Mouse (Mus musculus): ENCODE data around the gene Nubp2. TPM values are rescaled to one million over a fixed set of nuclear protein-coding genes. Genes with fewer than 3 reads are reported as not detected.

Nubp2 gene
- polyA plus RNA-seq, 1 experiment: 66.5 TPM

- Histone ChIP-seq H3K36me3 (ENCODE audit: control insufficient read depth, insufficient read depth) (no peaks in the 10 kb centered on the region), H3K27me3 (ENCODE audit: control insufficient read depth, insufficient read depth, insufficient read length) (peaks cover 9% of the 10 kb centered on the region), H3K4me3 (ENCODE audit: insufficient read depth, poor library complexity, severe bottlenecking) (no peak within 1 kb of the TSS), H3K79me2 (ENCODE audit: control insufficient read depth, insufficient read depth) (no peaks in the 10 kb centered on the region), H3ac (ENCODE audit: control insufficient read depth, insufficient read length, low read depth) (no peak within 1 kb of the TSS), H3K79me3 (ENCODE audit: low read depth) (no peaks in the 10 kb centered on the region)
- TF ChIP-seq MYOD1 (IDR thresholded peaks at IDR 0.05; ENCODE audit: control insufficient read depth, insufficient read length, low read depth): no peak
These were observed 46.3 kb downstream of the Nubp2 start, which contains the start of gene Hagh for GRCm38 (mm10) chr17:24839842-24840241. TSS of gene Hagh (plus strand) at chr17:24840143.

Other genes with a start within 250 kb of the Nubp2 start
- 10.0 TPM for gene Slc9a3r2, start 236.0 kb downstream of the Nubp2 start, polyA plus RNA-seq (2012; fragmentation: generic; extraction: Trizol)
- gene Npw, start 227.9 kb downstream of the Nubp2 start, polyA plus RNA-seq (2012; fragmentation: generic; extraction: Trizol): 0.42 TPM
- 34.6 TPM for gene Zfp598, start 216.7 kb downstream of the Nubp2 start, polyA plus RNA-seq (2012; fragmentation: generic; extraction: Trizol)
- gene Syngr3, start 196.4 kb downstream of the Nubp2 start, polyA plus RNA-seq (2012; fragmentation: generic; extraction: Trizol): 0.61 TPM
- gene Gfer, start 190.2 kb downstream of the Nubp2 start, polyA plus RNA-seq (2012; fragmentation: generic; extraction: Trizol): 62.8 TPM
- gene Noxo1, start 190.1 kb downstream of the Nubp2 start, polyA plus RNA-seq (2012; fragmentation: generic; extraction: Trizol): 0.34 TPM
- 83.8 TPM for gene Tbl3, start 178.7 kb downstream of the Nubp2 start, polyA plus RNA-seq (2012; fragmentation: generic; extraction: Trizol)
- gene Rnf151, start 168.3 kb downstream of the Nubp2 start, polyA plus RNA-seq (2012; fragmentation: generic; extraction: Trizol): 1.8 TPM
- gene Rps2, start 168.2 kb downstream of the Nubp2 start, polyA plus RNA-seq (2012; fragmentation: generic; extraction: Trizol): 381 TPM
- gene Ndufb10, start 161.9 kb downstream of the Nubp2 start, polyA plus RNA-seq (2012; fragmentation: generic; extraction: Trizol): 343 TPM
- 0.06 TPM for gene Rpl3l, start 158.5 kb downstream of the Nubp2 start, polyA plus RNA-seq (2012; fragmentation: generic; extraction: Trizol)
- 57.8 TPM for gene Msrb1, start 149.7 kb downstream of the Nubp2 start, polyA plus RNA-seq (2012; fragmentation: generic; extraction: Trizol)
- gene Hs3st6, start 133.4 kb downstream of the Nubp2 start, polyA plus RNA-seq (2012; fragmentation: generic; extraction: Trizol): not detected
- gene Meiob, start 82.1 kb downstream of the Nubp2 start, polyA plus RNA-seq (2012; fragmentation: generic; extraction: Trizol): not detected
- 30.4 TPM for gene Hagh, start 46.2 kb downstream of the Nubp2 start, polyA plus RNA-seq (2012; fragmentation: generic; extraction: Trizol)
- gene Fahd1, start 36.0 kb downstream of the Nubp2 start, polyA plus RNA-seq (2012; fragmentation: generic; extraction: Trizol): 5.5 TPM
- gene Igfals, start 20.4 kb downstream of the Nubp2 start, polyA plus RNA-seq (2012; fragmentation: generic; extraction: Trizol): 0.06 TPM
- gene Spsb3, start 294 bp upstream of the Nubp2 start, polyA plus RNA-seq (2012; fragmentation: generic; extraction: Trizol): 37.0 TPM
- 11.2 TPM for gene Eme2, start 8.7 kb upstream of the Nubp2 start, polyA plus RNA-seq (2012; fragmentation: generic; extraction: Trizol)
- gene Mrps34, start 8.8 kb upstream of the Nubp2 start, polyA plus RNA-seq (2012; fragmentation: generic; extraction: Trizol): 107 TPM
- gene Nme3, start 10.2 kb upstream of the Nubp2 start, polyA plus RNA-seq (2012; fragmentation: generic; extraction: Trizol): 19.8 TPM
- gene Mapk8ip3, start 50.6 kb upstream of the Nubp2 start, polyA plus RNA-seq (2012; fragmentation: generic; extraction: Trizol): 17.7 TPM
- gene Jpt2, start 74.3 kb upstream of the Nubp2 start, polyA plus RNA-seq (2012; fragmentation: generic; extraction: Trizol): 57.4 TPM
- gene Cramp1l, start 129.4 kb upstream of the Nubp2 start, polyA plus RNA-seq (2012; fragmentation: generic; extraction: Trizol): 4.3 TPM
- 7.5 TPM for gene Ift140, start 129.7 kb upstream of the Nubp2 start, polyA plus RNA-seq (2012; fragmentation: generic; extraction: Trizol)
- gene Tmem204, start 197.2 kb upstream of the Nubp2 start, polyA plus RNA-seq (2012; fragmentation: generic; extraction: Trizol): 0.37 TPM
- gene Telo2, start 229.6 kb upstream of the Nubp2 start, polyA plus RNA-seq (2012; fragmentation: generic; extraction: Trizol): 18.3 TPM
- gene Ptx4, start 234.4 kb upstream of the Nubp2 start, polyA plus RNA-seq (2012; fragmentation: generic; extraction: Trizol): not detected
- 19.9 TPM for gene Clcn7, start 247.0 kb upstream of the Nubp2 start, polyA plus RNA-seq (2012; fragmentation: generic; extraction: Trizol)

All from C2C12 (cell line).